Mouse (Mus musculus) hindbrain, embryonic 12.5 days (tissue): ENCODE data around the gene Tufm. TPM values are rescaled to one million over a fixed set of nuclear protein-coding genes. Genes with fewer than 3 reads are reported as not detected.

Experiments used
- polyA plus RNA-seq: library from polyadenylated mRNA; unstranded; fragments of >200 nt; fragmentation: Nextera tagmentation; extraction: Ambion mirVana; gene quantifications from 2 replicates; pipeline ENCODE4 v1.2.1, GENCODE M21; 2016

Tufm gene
- polyA plus RNA-seq, 1 experiment from 2014 or later = 116 TPM

Other genes starting within 250 kb of the Tufm start
- 309 and 312 TPM in 2 replicates for gene Sbk1, start 214.7 kb upstream of the Tufm start, polyA plus RNA-seq
- gene Lat, start 117.8 kb upstream of the Tufm start, polyA plus RNA-seq = 2.8 and 3.0 TPM in 2 replicates
- gene Spns1, start 109.9 kb upstream of the Tufm start, polyA plus RNA-seq = 67.4 and 67.7 TPM in 2 replicates
- gene Nfatc2ip, start 90.6 kb upstream of the Tufm start, polyA plus RNA-seq = 3.8 and 4.7 TPM in 2 replicates
- not detected in 2 replicates for gene Cd19, start 72.5 kb upstream of the Tufm start, polyA plus RNA-seq
- gene Rabep2, start 58.6 kb upstream of the Tufm start, polyA plus RNA-seq = 31.1 and 32.1 TPM in 2 replicates
- 4.1 and 16.7 TPM in 2 replicates for gene Atp2a1, start 24.3 kb upstream of the Tufm start, polyA plus RNA-seq
- 63.5 and 65.8 TPM in 2 replicates for gene Sh2b1, start 11.9 kb upstream of the Tufm start, polyA plus RNA-seq
- 76.8 and 90.1 TPM in 2 replicates for gene Atxn2l, start 16.1 kb downstream of the Tufm start, polyA plus RNA-seq
- 201 and 206 TPM in 2 replicates for gene Eif3c, start 79.0 kb downstream of the Tufm start, polyA plus RNA-seq
- gene Apobr, start 97.6 kb downstream of the Tufm start, polyA plus RNA-seq = 0.39 and 0.43 TPM in 2 replicates
- gene Cln3, start 98.5 kb downstream of the Tufm start, polyA plus RNA-seq = 31.7 and 33.7 TPM in 2 replicates
- gene Il27, start 107.6 kb downstream of the Tufm start, polyA plus RNA-seq = not detected in 2 replicates
- 2.8 and 3.8 TPM in 2 replicates for gene Nupr1, start 143.5 kb downstream of the Tufm start, polyA plus RNA-seq
- 27.3 and 40.6 TPM in 2 replicates for gene Sgf29, start 161.9 kb downstream of the Tufm start, polyA plus RNA-seq
- 0.65 and 1.4 TPM in 2 replicates for gene Sult1a1, start 189.1 kb downstream of the Tufm start, polyA plus RNA-seq
- 121 and 147 TPM in 2 replicates for gene Bola2, start 208.0 kb downstream of the Tufm start, polyA plus RNA-seq
- gene Slx1b, start 208.4 kb downstream of the Tufm start, polyA plus RNA-seq = 15.3 and 17.1 TPM in 2 replicates
- gene Coro1a, start 220.4 kb downstream of the Tufm start, polyA plus RNA-seq = 53.6 and 56.9 TPM in 2 replicates